Mouse (Mus musculus) G1E-ER4 (cell line): ENCODE data around the gene Slc25a12. TPM values are rescaled to one million over a fixed set of nuclear protein-coding genes. Genes with fewer than 3 reads are reported as not detected.

Experiments
- GATA1 ChIP-seq: IDR thresholded peaks from one replicate; pipeline ENCODE4 v1.8.0; 2012; ENCODE audit warnings: low read length, inconsistent platforms
- polyA plus RNA-seq: library from polyadenylated mRNA; stranded (reverse); fragments of >175 nt; gene quantifications from 2 replicates; pipeline ENCODE4 v1.2.3, GENCODE M21; 2012

Gene Slc25a12
- 5.0 and 11.6 TPM in 2 replicates for polyA plus RNA-seq

- no peak for TF ChIP-seq GATA1
Observed at GRCm38 (mm10) chr2:71367125-71367880, at the start of gene Slc25a12. Gene Slc25a12, minus strand, starts transcription at chr2:71367749.

- TF ChIP-seq GATA1: no peak
Observed at GRCm38 (mm10) chr2:71405613-71406012, 38.1 kb upstream of the Slc25a12 start.

- TF ChIP-seq GATA1: no peak
Observed at GRCm38 (mm10) chr2:71389864-71390263, 22.3 kb upstream of the Slc25a12 start.

- no peak for TF ChIP-seq GATA1
Observed at GRCm38 (mm10) chr2:71388951-71389763, 21.6 kb upstream of the Slc25a12 start, which contains the start of gene Hat1. Gene Hat1, plus strand, starts transcription at chr2:71388958.

- TF ChIP-seq GATA1: no peak
Observed at GRCm38 (mm10) chr2:71387766-71388165, 20.2 kb upstream of the Slc25a12 start.

- no peak for TF ChIP-seq GATA1
Observed at GRCm38 (mm10) chr2:71383890-71384289, 16.3 kb upstream of the Slc25a12 start.

- no peak for TF ChIP-seq GATA1
Observed at GRCm38 (mm10) chr2:71381962-71382361, 14.4 kb upstream of the Slc25a12 start.

GRCm38 (mm10) chr2:71377426-71377825 lies 9.9 kb upstream of the Slc25a12 start:
- TF ChIP-seq GATA1: no peak

GRCm38 (mm10) chr2:71376433-71376906 lies 8.9 kb upstream of the Slc25a12 start:
- TF ChIP-seq GATA1: no peak

GRCm38 (mm10) chr2:71374275-71375155 lies 7.0 kb upstream of the Slc25a12 start:
- TF ChIP-seq GATA1: no peak

- TF ChIP-seq GATA1: no peak
Observed at GRCm38 (mm10) chr2:71371790-71372189, 4.2 kb upstream of the Slc25a12 start.

- TF ChIP-seq GATA1: no peak
Observed at GRCm38 (mm10) chr2:71368086-71368485, 537 bp upstream of the Slc25a12 start.

GRCm38 (mm10) chr2:71366618-71367124 lies 878 bp downstream of the Slc25a12 start:
- TF ChIP-seq GATA1: no peak

- TF ChIP-seq GATA1: no peak
Observed at GRCm38 (mm10) chr2:71360192-71360591, 7.4 kb downstream of the Slc25a12 start.

- TF ChIP-seq GATA1: no peak
Observed at GRCm38 (mm10) chr2:71358347-71358746, 9.2 kb downstream of the Slc25a12 start.
